Mouse (Mus musculus): ENCODE measurements around the gene Rnf149.

DNA sequence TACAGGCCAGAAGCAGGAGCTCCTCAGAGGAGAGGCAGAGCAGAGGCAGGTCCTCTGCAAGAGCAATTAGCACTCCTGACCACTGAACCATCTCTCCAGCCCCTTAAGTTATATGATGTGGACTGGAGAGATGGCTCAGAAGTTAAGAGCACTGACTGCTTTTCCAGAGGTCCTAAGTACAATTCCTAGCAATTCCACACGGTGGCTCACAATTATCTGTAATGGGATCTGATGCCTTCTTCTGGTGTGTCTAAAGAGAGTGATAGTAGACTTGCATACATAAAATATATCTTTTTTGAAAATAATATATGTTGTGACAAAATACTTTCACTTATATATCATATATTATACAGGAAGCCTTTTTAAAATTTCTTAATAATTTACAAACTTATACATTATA is 15.3 kb downstream of the Rnf149 start:
- TF ChIP-seq CTCF (IDR thresholded peaks at IDR 0.05; ENCODE audit: low read depth) (peak; percentile 29), EP300 (IDR thresholded peaks at IDR 0.05; ENCODE audit: low read depth) (no peak)
